Mouse (Mus musculus): ENCODE data around the gene Fam47c. TPM values are rescaled to one million over a fixed set of nuclear protein-coding genes. Genes with fewer than 3 reads are reported as not detected.

Gene Fam47c
- not detected for total RNA-seq (2021)

DNA sequence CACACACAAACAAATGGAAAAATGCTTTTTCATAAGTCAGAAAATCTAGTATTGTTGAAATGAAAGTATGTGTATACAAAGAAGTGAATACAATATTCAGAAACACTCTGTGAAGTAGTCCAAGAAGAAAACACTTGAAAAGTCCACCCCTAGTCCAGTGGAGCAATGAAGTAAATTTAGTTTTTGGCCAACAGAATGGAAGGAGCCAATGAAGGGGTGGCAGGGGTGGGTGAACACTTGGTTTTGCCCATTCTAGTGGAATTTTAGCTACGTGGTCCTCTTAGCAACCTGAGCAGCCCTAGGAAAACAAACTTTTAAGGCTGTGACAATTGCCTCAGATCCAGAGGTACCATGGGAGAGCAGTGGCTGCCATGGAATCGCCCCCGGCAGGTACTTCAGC is at the start of gene Fam47c:
Gene Fam47c (plus strand): TSS at position 301 of the 400 bp plus-strand sequence.
- intact Hi-C loops (cut with DNase I): no loop called here
- DNase-seq (ENCODE audit: low spot score in 2 of 2): no peak

DNA sequence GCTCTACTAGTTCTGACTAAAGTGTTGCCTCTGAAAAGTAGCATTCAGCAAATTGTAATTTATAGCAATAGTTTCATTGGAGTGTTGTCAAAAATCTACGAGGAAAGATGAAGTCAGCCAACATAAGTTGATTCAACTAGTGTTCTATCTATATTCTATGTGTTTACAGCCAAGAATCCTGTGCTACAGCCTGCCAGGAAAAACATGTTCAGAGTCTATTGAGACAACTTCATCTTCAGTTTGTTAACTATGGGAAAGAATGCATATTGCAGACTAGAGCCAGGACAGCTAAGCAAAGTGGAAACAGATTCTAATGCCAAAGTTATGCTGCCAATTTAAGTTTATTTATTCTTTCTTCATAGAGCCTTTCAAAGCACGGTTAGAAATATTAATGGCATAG is 31.8 kb downstream of the Fam47c start:
- peak in 1 of 2 experiments; percentile 31 for DNase-seq (ENCODE audit: low spot score in 2 of 2)

DNA sequence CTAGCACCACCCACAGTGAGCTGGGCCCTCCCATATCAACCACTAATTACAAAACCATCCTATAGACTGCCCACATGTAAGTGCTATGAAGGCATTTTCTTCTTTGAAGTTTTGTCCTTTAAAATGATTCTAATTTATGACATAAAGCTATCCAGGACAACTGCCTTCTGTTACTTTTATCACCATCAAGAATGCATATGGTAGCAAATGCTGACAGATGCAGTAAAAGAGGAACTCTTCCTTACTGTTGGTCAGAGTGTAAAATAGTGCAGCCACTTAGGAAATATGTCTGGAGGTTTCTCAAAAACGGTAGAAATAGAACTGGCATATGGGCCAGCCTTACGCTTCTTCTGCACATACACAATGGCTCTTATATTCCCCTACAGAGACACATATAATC is 39.5 kb downstream of the Fam47c start:
- intact Hi-C loops (cut with DNase I): no loop called here
- DNase-seq (ENCODE audit: low spot score in 2 of 2): peak in 1 of 2 experiments; percentile 51

More for the DNA sequence above, 31.8 kb downstream of the Fam47c start:
- intact Hi-C loops (cut with DNase I): no loop called here

Other genes with a start within 250 kb of the Fam47c start
- 1 to 10 TPM; 3.2 to 4.8 TPM for gene Prrg1, start 153.9 kb upstream of the Fam47c start, total RNA-seq (2021)